Mouse (Mus musculus): Measurements from ENCODE around the gene Apoa5. TPM values are rescaled to one million over a fixed set of nuclear protein-coding genes. Genes with fewer than 3 reads are reported as not detected.
A peak's percentile ranks its signal among the peaks of the same experiment; 100 is the strongest.

Apoa5 gene
- polyA plus RNA-seq, 1 experiment from 2014 or later, result 0.64 TPM

DNA sequence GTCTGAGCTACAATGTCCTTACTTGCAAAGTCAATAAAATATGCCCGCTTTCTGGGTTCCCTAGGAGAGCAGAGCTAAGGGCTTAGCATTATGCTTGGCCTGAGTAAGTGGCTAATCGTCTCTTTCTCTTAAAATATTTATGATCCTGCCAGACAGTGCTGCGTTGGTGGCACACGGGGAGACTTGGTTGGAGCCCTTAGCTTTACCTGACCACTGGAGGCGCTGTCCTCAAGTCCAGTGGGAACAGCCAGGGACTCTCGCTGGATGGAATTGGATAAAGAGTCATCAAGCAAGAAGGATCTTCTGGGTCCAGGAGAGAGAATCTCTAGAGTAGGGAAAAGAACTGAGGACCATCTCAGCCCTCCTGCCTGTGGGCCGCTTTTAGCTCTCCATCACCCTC, 40.7 kb downstream of the Apoa5 start:
- 16% methylated on average over 7 of the region's 7 CpGs for WGBS
- ATAC-seq, result no peak

DNA sequence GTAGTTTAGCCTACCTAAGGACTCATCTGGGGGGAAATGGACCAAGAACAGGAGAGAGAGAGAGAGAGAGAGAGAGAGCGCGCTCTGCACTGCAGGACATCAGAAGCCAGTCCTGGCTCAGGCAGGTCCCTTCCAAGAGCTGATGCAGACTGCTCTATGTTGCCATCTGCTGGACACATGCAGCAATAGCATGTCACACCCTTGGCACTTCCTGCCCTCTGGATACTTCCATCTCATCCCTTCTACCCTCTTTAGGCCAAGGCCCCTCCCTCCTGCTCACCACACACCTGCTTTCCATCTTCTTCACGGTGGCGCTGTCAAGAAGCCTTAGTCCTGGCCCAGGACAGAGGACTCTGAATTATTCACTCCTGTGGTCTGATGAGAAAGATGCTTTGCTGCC, 46.1 kb downstream of the Apoa5 start:
- peak; percentile 59; the same call in 1 of the 2 replicates for ATAC-seq
- H3K36me3 ChIP-seq (ENCODE audit: control insufficient read depth, insufficient read depth), result no peaks in the 10 kb centered on the region
- no peaks in the 10 kb centered on the region for H3K4me1 ChIP-seq (replicated peaks; ENCODE audit: control insufficient read depth, insufficient read depth, low read length)
- H3K9ac ChIP-seq (ENCODE audit: low read depth, low read length), result no peak overlapping the region
- H3K4me2 ChIP-seq (replicated peaks; ENCODE audit: low read depth), result no peak overlapping the region
- H3K27ac ChIP-seq (ENCODE audit: low read depth, low read length), result no peak overlapping the region
- H3K9me3 ChIP-seq (ENCODE audit: control insufficient read depth), result no peaks in the 10 kb centered on the region
- no peak overlapping the region for H3K4me3 ChIP-seq (ENCODE audit: low read depth, low read length)
- 5% methylated on average over 4 of the region's 4 CpGs for WGBS
- H3K27me3 ChIP-seq (replicated peaks; ENCODE audit: control insufficient read depth, insufficient read depth, low read length), result no peaks in the 10 kb centered on the region
- peak; percentile 99 for TF ChIP-seq CTCF (IDR thresholded peaks at IDR 0.05; ENCODE audit: low read depth)

More for the DNA sequence above, 40.7 kb downstream of the Apoa5 start:
- Histone ChIP-seq H3K4me2 (replicated peaks; ENCODE audit: low read depth) (no peak overlapping the region), H3K27ac (ENCODE audit: low read depth, low read length) (no peak overlapping the region), H3K27me3 (replicated peaks; ENCODE audit: control insufficient read depth, insufficient read depth, low read length) (no peaks in the 10 kb centered on the region), H3K9me3 (ENCODE audit: control insufficient read depth) (no peaks in the 10 kb centered on the region), H3K36me3 (ENCODE audit: control insufficient read depth, insufficient read depth) (no peaks in the 10 kb centered on the region), H3K9ac (ENCODE audit: low read depth, low read length) (no peak overlapping the region), H3K4me3 (ENCODE audit: low read depth, low read length) (no peak overlapping the region), H3K4me1 (replicated peaks; ENCODE audit: control insufficient read depth, insufficient read depth, low read length) (no peaks in the 10 kb centered on the region)
- peak; percentile 74 for TF ChIP-seq CTCF (IDR thresholded peaks at IDR 0.05; ENCODE audit: low read depth)

- Histone ChIP-seq H3K4me3 (ENCODE audit: low read depth, low read length) (no peak overlapping the region), H3K4me2 (replicated peaks; ENCODE audit: low read depth) (no peak overlapping the region), H3K27me3 (replicated peaks; ENCODE audit: control insufficient read depth, insufficient read depth, low read length) (no peaks in the 10 kb centered on the region), H3K9ac (ENCODE audit: low read depth, low read length) (no peak overlapping the region), H3K36me3 (ENCODE audit: control insufficient read depth, insufficient read depth) (no peaks in the 10 kb centered on the region), H3K27ac (ENCODE audit: low read depth, low read length) (no peak overlapping the region), H3K4me1 (replicated peaks; ENCODE audit: control insufficient read depth, insufficient read depth, low read length) (no peaks in the 10 kb centered on the region), H3K9me3 (ENCODE audit: control insufficient read depth) (0 out of 2 replicates have a peak, but pooled peaks cover 3% of the 10 kb centered on the region)
- no peak for ATAC-seq
- no peak for TF ChIP-seq CTCF (IDR thresholded peaks at IDR 0.05; ENCODE audit: low read depth)
- 49% methylated on average over 2 of the region's 2 CpGs for WGBS
Observed at GRCm38 (mm10) chr9:46314921-46315320, 46.5 kb downstream of the Apoa5 start.

- no peak for ATAC-seq
- no peaks in the 10 kb centered on the region for H3K27me3 ChIP-seq (replicated peaks; ENCODE audit: control insufficient read depth, insufficient read depth, low read length)
- TF ChIP-seq CTCF (IDR thresholded peaks at IDR 0.05; ENCODE audit: low read depth), result no peak
- WGBS, result 68% methylated on average over 11 of the region's 11 CpGs
- H3K36me3 ChIP-seq (ENCODE audit: control insufficient read depth, insufficient read depth), result no peaks in the 10 kb centered on the region
- no peak overlapping the region for H3K9ac ChIP-seq (ENCODE audit: low read depth, low read length)
- no peak overlapping the region for H3K4me3 ChIP-seq (ENCODE audit: low read depth, low read length)
- H3K4me1 ChIP-seq (replicated peaks; ENCODE audit: control insufficient read depth, insufficient read depth, low read length), result no peaks in the 10 kb centered on the region
- no peak overlapping the region for H3K27ac ChIP-seq (ENCODE audit: low read depth, low read length)
- 0 out of 2 replicates have a peak, but pooled peaks cover 4% of the 10 kb centered on the region for H3K9me3 ChIP-seq (ENCODE audit: control insufficient read depth)
- H3K4me2 ChIP-seq (replicated peaks; ENCODE audit: low read depth), result no peak overlapping the region
Observed at GRCm38 (mm10) chr9:46315807-46316365, 47.5 kb downstream of the Apoa5 start.

GRCm38 (mm10) chr9:46316388-46316787, 48.0 kb downstream of the Apoa5 start:
- Histone ChIP-seq H3K27me3 (replicated peaks; ENCODE audit: control insufficient read depth, insufficient read depth, low read length) (no peaks in the 10 kb centered on the region), H3K27ac (ENCODE audit: low read depth, low read length) (no peak overlapping the region), H3K9ac (ENCODE audit: low read depth, low read length) (no peak overlapping the region), H3K36me3 (ENCODE audit: control insufficient read depth, insufficient read depth) (no peaks in the 10 kb centered on the region), H3K4me2 (replicated peaks; ENCODE audit: low read depth) (no peak overlapping the region), H3K4me1 (replicated peaks; ENCODE audit: control insufficient read depth, insufficient read depth, low read length) (no peaks in the 10 kb centered on the region), H3K4me3 (ENCODE audit: low read depth, low read length) (no peak overlapping the region), H3K9me3 (ENCODE audit: control insufficient read depth) (0 out of 2 replicates have a peak, but pooled peaks cover 4% of the 10 kb centered on the region)
- WGBS, result 47% methylated on average over 5 of the region's 5 CpGs
- no peak for ATAC-seq
- no peak for TF ChIP-seq CTCF (IDR thresholded peaks at IDR 0.05; ENCODE audit: low read depth)

GRCm38 (mm10) chr9:46316909-46317308, 48.5 kb downstream of the Apoa5 start:
- H3K4me1 ChIP-seq (replicated peaks; ENCODE audit: control insufficient read depth, insufficient read depth, low read length), result no peaks in the 10 kb centered on the region
- H3K9me3 ChIP-seq (ENCODE audit: control insufficient read depth), result 0 out of 2 replicates have a peak, but pooled peaks cover 4% of the 10 kb centered on the region
- H3K36me3 ChIP-seq (ENCODE audit: control insufficient read depth, insufficient read depth), result no peaks in the 10 kb centered on the region
- no peak for ATAC-seq
- 79% methylated on average over 8 of the region's 8 CpGs for WGBS
- no peak for TF ChIP-seq CTCF (IDR thresholded peaks at IDR 0.05; ENCODE audit: low read depth)
- H3K4me2 ChIP-seq (replicated peaks; ENCODE audit: low read depth), result no peak overlapping the region
- H3K4me3 ChIP-seq (ENCODE audit: low read depth, low read length), result no peak overlapping the region
- no peaks in the 10 kb centered on the region for H3K27me3 ChIP-seq (replicated peaks; ENCODE audit: control insufficient read depth, insufficient read depth, low read length)
- no peak overlapping the region for H3K9ac ChIP-seq (ENCODE audit: low read depth, low read length)
- H3K27ac ChIP-seq (ENCODE audit: low read depth, low read length), result no peak overlapping the region

Measured in intestine, postnatal 0 days (tissue).